Mouse (Mus musculus) CH12.LX (cell line): Measurements from ENCODE around the gene Cdc20b.

ENCODE experiments used
- CTCF ChIP-seq, 2 experiments: IDR thresholded peaks in 1 of 2; conservative IDR thresholded peaks in 1 of 2; 2 replicates each; pipeline ENCODE4 v1.5.1; 2011 to 2012; ENCODE audit warnings: low read depth in 2 of 2, low read length in 2 of 2, improper control_type of control experiment in 1 of 2, inconsistent platforms in 1 of 2, mild to moderate bottlenecking in 1 of 2, moderate library complexity in 1 of 2
- E2F4 ChIP-seq: IDR thresholded peaks from 2 replicates; pipeline ENCODE4 v1.6.1; 2011; ENCODE audit warnings: low read depth, low read length, improper control_type of control experiment; ENCODE audit not compliant: insufficient replicate concordance
- ELF1 ChIP-seq: IDR thresholded peaks from 2 replicates; pipeline ENCODE4 v1.6.1; 2014; ENCODE audit warnings: low read depth, mild to moderate bottlenecking, inconsistent platforms, low read length, improper control_type of control experiment
- EP300 ChIP-seq: IDR thresholded peaks from 2 replicates; pipeline ENCODE4 v1.6.1; 2011; ENCODE audit warnings: low read length, improper control_type of control experiment
- MAFK ChIP-seq: IDR thresholded peaks from 2 replicates; pipeline ENCODE4 v1.6.1; 2011; ENCODE audit warnings: low read length, improper control_type of control experiment; ENCODE audit not compliant: insufficient replicate concordance
- POLR2A ChIP-seq: IDR thresholded peaks from 2 replicates; pipeline ENCODE4 v1.6.1; 2011; ENCODE audit warnings: low read depth, mild to moderate bottlenecking, improper control_type of control experiment, low read length
- POLR2AphosphoS2 ChIP-seq: IDR thresholded peaks from 2 replicates; pipeline ENCODE4 v1.6.1; 2011; ENCODE audit warnings: low read depth, low read length, improper control_type of control experiment
- RAD21 ChIP-seq: IDR thresholded peaks from 2 replicates; pipeline ENCODE4 v1.6.1; 2011; ENCODE audit warnings: low read depth, mild to moderate bottlenecking, low read length, improper control_type of control experiment, moderate library complexity
- SIN3A ChIP-seq: IDR thresholded peaks from 2 replicates; pipeline ENCODE4 v1.6.1; 2012; ENCODE audit warnings: low read length, improper control_type of control experiment, inconsistent platforms
- ZC3H11A ChIP-seq: IDR thresholded peaks from 2 replicates; pipeline ENCODE4 v1.6.1; 2012; ENCODE audit warnings: low read depth, mild to moderate bottlenecking, inconsistent platforms, low read length, improper control_type of control experiment
- ZNF384 ChIP-seq: IDR thresholded peaks from 2 replicates; pipeline ENCODE4 v1.6.1; 2012; ENCODE audit warnings: low read depth, low read length, improper control_type of control experiment, inconsistent platforms

DNA sequence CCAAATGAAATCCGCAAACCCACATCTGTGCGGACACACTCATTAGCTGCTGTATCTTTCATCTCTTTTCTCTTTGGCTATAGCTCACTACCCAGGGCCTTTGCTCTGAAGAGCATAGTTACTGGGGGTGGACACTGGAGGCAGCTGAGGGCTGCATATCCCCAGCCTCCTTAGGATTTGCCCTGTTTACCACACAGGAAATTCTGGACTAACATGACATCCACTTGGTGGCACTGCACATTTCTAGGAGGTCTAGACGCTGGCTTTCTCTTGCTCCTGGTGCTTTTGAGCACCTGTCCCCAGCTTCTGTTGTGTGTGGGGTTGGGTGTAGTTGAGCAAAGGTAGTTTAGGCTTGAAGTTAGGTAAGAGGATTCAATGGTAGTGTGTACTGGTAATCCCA is 12.7 kb downstream of the Cdc20b start:
- TF ChIP-seq EP300 (no peak), RAD21 (no peak; the same call in 1 of the 2 replicates), E2F4 (no peak), ZNF384 (no peak), CTCF (conservative IDR thresholded peaks at IDR 0.05 in 1 of 2, IDR thresholded peaks at IDR 0.05 in 1 of 2; ENCODE audit: low read depth in 2 of 2, low read length in 2 of 2) (peak in 1 of 2 experiments; percentile 29; a peak in 2 of 4 replicates), SIN3A (no peak), ZC3H11A (no peak), POLR2A (no peak), POLR2AphosphoS2 (no peak), ELF1 (no peak), MAFK (no peak)
